Mouse (Mus musculus): ENCODE data around the gene Ankrd13d.

The Ankrd13d gene

GRCm38 (mm10) chr19:4304871-4305321 lies 22.0 kb upstream of the Ankrd13d start:
- TF ChIP-seq GATA4 (IDR thresholded peaks at IDR 0.05; ENCODE audit: insufficient replicate concordance, low read length): no peak

DNA sequence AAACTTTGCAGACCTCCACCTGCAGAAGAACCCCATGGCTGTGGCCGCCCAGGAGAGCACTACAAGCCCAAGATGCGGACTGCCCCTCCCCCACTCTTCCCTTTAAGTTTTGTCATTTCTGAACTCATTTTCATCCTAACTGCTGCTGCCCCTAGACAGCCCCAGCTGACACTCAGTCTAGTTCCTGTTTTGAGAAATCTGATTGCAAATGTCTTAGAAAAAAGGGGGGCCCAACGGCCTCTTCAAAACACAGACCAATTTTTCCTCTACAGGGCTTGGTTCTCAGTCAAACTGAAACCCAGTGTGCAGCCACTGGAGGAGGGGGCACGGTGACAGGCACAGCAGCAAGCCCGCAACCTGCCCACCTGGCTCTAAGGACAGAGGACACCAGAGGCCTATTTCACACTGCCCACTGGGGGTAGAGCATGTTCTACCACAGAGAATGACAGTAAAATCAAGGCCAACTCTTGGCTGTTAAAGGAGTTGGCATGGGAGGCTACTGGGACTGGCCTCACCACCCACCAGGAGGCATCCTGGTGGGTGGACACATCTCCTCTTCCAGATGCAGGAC lies 21.4 kb upstream of the Ankrd13d start:
- TF ChIP-seq GATA4 (IDR thresholded peaks at IDR 0.05; ENCODE audit: insufficient replicate concordance, low read length): no peak

DNA sequence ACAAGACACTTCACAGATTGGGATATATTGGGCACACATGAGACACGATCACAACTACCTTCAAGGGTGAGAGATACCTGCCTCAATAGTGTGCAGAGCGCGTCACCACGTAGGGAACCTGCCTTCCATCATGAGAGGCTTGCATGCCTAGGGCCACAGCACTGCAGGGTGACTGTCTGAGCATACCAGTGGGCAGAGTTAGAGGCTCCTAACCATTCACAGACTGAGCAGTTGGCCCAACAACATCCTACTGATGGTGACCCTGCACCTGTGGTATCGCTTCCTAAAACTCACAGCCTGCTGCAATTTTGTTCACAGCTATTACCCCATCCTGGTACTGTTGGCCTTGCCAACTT lies 20.7 kb upstream of the Ankrd13d start:
- TF ChIP-seq GATA4 (IDR thresholded peaks at IDR 0.05; ENCODE audit: insufficient replicate concordance, low read length): no peak

- no peak for TF ChIP-seq GATA4 (IDR thresholded peaks at IDR 0.05; ENCODE audit: insufficient replicate concordance, low read length)
These were observed 20.2 kb upstream of the Ankrd13d start for GRCm38 (mm10) chr19:4302936-4303639.

DNA sequence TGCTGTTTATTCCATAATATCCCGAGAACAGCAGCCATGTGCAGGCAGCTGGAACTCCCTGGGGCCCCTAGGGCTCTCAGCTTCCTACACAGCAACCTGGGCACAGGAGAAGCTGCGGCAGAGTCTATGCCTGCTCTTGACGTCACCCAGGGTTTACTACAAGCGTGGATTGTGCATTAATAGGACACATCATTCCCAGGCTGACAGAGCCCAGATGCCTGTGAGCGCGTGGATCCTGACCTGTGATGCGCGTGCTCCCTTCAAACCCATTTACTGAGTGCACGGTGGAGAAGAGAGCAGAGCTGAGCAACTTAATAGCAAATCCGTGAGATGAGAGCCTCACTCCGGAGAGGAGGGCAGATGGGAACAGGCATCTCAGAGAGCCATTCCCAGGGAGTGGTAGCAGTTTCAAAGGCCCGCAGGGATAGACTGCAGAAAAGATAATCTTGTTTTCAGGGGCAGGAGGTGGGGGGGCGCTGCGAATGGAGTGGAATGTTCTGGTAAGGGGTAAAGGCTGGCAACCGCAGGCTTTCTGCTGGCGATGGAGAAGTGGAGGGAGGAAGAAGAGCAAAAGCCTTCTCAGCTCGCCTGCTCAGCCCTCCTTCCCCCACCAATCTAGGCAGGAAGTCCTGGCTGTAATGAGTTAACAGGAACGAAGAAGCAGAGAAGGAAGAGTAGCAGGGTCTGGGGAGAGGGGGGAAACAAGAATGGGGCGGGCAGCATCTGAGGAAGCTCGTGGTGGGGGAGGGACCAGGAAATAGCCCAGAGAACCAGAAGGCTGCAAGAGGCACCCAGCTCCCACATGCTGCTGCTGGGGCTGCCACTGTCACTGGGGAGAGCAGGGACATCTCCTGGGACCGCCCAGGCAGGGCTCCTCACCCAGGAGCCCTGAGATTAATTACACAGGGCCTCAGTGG lies 19.1 kb upstream of the Ankrd13d start:
- no peak for TF ChIP-seq GATA4 (IDR thresholded peaks at IDR 0.05; ENCODE audit: insufficient replicate concordance, low read length)

DNA sequence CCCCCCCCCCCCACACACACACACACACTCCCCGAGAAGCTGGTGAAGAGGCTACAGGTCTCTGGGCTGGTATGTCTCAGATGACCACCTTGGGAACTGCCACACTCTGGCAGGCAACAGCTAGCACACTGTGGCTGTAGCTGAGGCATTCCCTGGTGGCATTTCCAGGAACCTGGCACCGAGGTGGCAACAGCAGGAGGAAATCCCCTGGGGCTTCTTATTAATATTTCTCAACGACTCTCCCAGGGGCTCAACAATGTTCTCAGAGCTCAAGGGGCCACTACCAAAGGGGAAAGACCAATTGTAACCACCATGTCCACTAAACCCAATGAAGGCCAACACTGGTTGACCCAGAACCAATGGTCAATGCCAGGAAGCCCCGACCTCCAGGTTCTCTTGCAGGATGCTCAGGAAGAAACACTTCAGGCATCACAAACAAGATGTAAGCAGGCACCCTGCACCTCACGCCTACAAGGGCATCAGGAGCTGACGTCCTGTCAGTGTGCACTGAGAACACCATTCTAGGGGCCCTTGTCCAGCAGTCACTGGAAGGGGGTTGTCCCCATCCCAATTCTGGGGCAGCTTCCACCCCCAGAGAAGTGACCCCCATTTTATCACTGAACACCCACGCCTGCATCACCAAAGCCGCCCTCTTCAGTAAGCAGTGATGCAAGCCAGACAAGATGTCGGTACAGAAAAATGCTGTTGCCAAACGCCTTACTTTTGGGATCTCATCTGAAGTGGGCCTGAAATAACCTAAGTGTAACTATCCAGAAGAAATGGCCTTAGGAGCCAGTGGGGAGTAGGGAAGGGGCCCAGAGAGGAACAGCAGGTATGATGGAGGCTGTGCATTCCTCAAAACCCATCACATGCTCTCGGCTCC lies 18.2 kb upstream of the Ankrd13d start:
- TF ChIP-seq GATA4 (IDR thresholded peaks at IDR 0.05; ENCODE audit: insufficient replicate concordance, low read length): no peak

- no peak for TF ChIP-seq GATA4 (IDR thresholded peaks at IDR 0.05; ENCODE audit: insufficient replicate concordance, low read length)
These were observed 17.4 kb upstream of the Ankrd13d start for GRCm38 (mm10) chr19:4300271-4300704.

- no peak for TF ChIP-seq GATA4 (IDR thresholded peaks at IDR 0.05; ENCODE audit: insufficient replicate concordance, low read length)
These were observed 16.8 kb upstream of the Ankrd13d start for GRCm38 (mm10) chr19:4299574-4300270.

- TF ChIP-seq GATA4 (IDR thresholded peaks at IDR 0.05; ENCODE audit: insufficient replicate concordance, low read length): no peak
These were observed 16.2 kb upstream of the Ankrd13d start for GRCm38 (mm10) chr19:4299126-4299525.

DNA sequence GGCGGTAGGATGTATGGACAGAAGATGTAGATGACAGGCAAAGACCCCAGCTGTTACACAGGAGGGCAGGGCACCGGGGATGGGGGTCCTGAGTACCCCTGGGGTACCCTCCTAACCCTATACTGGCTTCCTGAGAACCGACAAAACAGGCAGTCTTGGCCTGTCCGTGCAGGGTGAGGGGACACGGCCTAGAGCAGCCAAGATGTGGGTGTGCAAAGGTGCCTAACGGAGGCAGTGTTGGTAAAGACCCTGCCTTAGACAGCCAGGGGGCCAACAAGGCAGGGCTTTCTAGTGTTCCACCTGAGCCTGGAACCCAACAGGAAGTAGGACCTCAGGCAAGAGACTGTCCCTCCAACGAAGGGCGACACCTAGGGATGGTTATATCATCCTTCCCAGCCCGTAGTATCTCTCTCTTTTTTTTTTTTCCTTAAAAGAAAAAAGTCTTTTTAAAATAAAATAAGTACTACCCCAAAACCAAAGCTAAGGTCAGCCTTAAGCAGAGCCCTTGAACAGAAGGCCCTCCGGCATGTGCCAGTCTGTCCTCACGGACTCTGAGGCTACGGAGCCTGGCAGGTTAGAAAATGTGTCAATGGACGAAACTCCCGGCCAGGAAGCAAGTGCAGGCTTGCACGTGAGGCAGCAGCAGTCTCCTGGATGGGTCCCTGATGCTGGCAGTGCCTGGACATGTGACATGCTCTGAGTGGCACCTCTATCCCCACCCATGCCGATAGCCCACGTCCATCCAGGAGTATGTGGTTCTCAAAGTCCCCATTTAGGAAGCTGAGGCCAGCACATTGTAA lies 15.6 kb upstream of the Ankrd13d start:
- no peak for TF ChIP-seq GATA4 (IDR thresholded peaks at IDR 0.05; ENCODE audit: insufficient replicate concordance, low read length)

DNA sequence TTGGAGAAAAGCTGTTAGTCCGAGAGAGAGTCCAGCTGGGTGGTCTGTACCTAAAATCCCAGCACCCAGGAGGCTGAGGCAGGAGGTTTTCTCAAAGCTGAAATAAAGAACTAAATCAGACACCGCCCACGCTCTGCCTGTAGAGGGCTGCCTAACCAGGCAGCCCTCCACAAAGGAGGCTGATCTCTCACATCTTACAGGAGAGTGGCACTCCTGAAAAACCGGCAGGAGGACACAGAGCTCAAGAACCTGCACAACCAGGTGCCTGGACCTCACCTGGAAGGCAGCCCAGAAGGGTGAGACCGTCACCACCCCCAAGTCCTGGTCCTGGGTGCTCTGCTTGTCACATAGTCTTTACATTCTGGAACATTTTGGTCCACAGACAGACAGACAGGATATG lies 14.9 kb upstream of the Ankrd13d start:
- TF ChIP-seq GATA4 (IDR thresholded peaks at IDR 0.05; ENCODE audit: insufficient replicate concordance, low read length): no peak

DNA sequence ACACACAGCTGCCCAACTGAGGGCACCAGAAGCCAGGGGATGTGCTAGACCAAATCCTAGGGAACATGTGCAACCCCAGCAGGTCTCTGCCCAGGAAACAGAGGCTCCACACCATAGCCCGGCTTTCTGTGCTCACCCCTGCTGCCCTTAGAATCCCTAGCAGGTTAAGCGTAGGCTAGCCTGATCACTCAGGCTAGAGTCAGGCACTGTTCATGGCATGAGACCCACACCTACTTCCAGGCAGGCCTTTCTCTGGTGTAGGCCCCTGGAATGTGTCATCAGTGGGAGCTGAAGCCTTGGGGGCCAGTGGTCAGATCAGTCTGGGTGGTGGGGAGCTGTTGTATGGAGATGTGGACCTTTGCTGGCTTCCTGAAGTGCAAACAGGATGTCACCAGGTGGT lies 13.7 kb upstream of the Ankrd13d start:
- TF ChIP-seq GATA4 (IDR thresholded peaks at IDR 0.05; ENCODE audit: insufficient replicate concordance, low read length): no peak

- no peak for TF ChIP-seq GATA4 (IDR thresholded peaks at IDR 0.05; ENCODE audit: insufficient replicate concordance, low read length)
These were observed 12.5 kb upstream of the Ankrd13d start for GRCm38 (mm10) chr19:4295391-4295790.

Data from liver, adult (tissue).